Mouse (Mus musculus) induced T-regulatory cell, adult 2 months (primary cell): Measurements from ENCODE around the gene Ncmap.
A peak's percentile ranks its signal among the peaks of the same experiment; 100 is the strongest.
"Not testable (repeated sequence)": the region's sequence is repeated elsewhere in the genome, so short reads cannot be mapped to it uniquely, and the experiment has no call there.

ENCODE experiments used
- DNase-seq: peaks from one replicate; pipeline ENCODE4 v3.0.0-alpha.2; 2012; ENCODE audit warnings: low read depth

The Ncmap gene

DNA sequence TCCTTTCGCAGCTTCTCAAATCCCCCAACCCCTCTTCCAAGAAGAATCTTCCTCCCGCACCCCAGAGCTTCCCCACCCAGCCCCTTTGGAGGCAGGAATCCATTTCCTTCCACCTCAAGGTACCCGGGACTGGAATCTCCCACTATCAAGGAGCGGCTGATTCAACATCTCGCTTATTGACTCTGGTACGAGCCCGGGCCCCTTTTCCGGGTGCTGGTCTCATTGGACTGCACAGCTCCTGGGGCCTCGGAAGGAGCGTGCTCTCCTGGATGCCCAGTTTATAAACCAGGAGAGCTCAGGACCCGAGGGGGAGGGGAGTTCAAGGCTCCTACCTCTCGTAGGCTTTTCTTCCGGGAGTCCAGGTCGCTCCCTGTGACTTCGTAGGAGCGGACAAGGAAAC is 476 bp downstream of the Ncmap start:
- DNase-seq: peak; percentile 35

- peak; percentile 65 for DNase-seq
These were observed 1.7 kb downstream of the Ncmap start for GRCm38 (mm10) chr4:135396303-135396702.

- DNase-seq: no peak
These were observed 2.7 kb downstream of the Ncmap start for GRCm38 (mm10) chr4:135395375-135395774.

DNA sequence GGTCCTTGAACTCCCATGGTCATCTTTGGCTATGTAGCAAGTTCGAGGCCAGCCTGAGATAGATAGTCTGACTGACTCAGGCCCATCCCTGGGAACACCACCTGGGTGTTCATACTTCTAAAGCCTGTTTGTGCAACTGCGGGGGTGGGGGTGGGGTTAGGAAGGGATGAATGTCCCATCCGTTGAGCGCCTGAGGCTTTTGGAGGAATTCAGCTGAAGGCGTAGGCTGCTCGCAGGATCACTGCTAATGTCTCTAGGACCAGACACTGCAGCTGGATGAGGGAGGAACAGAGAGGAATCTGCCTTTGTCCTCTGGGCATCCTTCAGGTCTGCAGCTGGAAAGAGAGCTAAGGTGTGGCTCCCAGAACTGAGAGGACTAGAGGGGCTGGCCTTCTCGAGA is 3.4 kb downstream of the Ncmap start:
- no peak for DNase-seq

GRCm38 (mm10) chr4:135393381-135393780 is 4.6 kb downstream of the Ncmap start:
- no peak for DNase-seq

- DNase-seq: no peak
These were observed 5.2 kb downstream of the Ncmap start for GRCm38 (mm10) chr4:135392801-135393200.

- peak; percentile 28 for DNase-seq
These were observed 7.0 kb downstream of the Ncmap start for GRCm38 (mm10) chr4:135391014-135391413.

DNA sequence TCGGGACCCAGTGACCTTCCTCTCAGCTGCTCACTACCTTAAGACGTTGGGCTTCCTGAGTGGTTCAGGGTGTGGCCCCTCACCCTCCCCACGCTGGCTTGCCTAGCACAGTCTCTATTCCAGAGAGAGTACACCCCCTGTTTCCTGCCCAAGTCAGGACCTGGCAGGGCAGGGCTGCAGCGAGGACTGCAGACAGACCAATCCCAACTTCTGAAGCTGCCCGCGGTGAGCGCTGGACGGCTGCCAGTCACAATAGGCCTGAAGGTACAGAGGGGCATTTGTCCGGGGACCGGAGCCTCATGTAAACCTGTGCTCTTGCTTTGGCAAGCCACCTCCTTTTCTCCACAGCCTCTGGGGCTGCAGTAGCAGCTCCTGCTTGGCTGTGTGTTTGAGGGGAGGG is 12.4 kb downstream of the Ncmap start:
- no peak for DNase-seq

GRCm38 (mm10) chr4:135382316-135382715 is 15.7 kb downstream of the Ncmap start:
- DNase-seq: peak; percentile 90

DNA sequence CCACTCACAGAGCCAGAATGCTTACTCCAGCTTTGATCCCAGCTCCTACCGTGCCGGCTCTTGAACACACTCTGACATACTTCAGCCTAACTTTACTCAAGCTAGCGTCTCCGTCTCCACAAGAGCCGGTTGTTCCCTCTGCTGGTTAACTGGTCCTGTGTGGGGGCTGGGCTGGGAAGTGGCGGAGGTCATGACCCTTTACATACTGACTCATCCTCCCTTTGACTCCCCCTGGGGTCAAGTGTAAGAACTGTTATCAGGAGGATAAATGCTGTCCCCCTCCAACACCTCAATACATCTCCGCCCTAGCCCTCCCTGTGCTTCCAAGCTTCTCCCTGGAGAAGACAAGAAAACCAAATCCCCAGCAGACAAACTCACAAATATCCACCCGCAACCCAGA is 16.7 kb downstream of the Ncmap start:
- DNase-seq: peak; percentile 39

- no peak for DNase-seq
These were observed 20.8 kb downstream of the Ncmap start for GRCm38 (mm10) chr4:135377241-135377640.

GRCm38 (mm10) chr4:135375444-135375843 is 22.6 kb downstream of the Ncmap start:
- DNase-seq: peak; percentile 58

- peak; percentile 52 for DNase-seq
These were observed 24.7 kb downstream of the Ncmap start for GRCm38 (mm10) chr4:135373299-135373698.

DNA sequence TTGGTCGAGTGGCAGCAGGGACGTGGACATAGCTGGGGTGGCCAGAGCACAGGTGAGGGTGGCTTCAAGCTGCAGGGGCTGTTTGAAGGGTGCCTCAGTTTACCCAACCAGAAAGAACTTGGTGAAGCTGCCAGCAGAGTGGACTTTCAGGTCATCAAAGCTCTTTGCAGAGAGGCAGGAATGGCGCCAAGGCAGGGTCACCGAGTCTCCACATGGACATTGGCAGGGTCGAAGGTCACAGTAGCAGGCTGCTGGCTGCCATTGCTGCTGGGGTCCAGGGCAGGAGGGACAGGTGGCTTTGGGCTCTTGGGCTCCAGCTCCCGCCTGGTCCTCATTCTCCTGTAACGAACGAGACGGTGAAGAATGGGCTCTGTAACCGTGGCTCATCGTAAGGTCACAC is 27.7 kb downstream of the Ncmap start:
- no peak for DNase-seq

DNA sequence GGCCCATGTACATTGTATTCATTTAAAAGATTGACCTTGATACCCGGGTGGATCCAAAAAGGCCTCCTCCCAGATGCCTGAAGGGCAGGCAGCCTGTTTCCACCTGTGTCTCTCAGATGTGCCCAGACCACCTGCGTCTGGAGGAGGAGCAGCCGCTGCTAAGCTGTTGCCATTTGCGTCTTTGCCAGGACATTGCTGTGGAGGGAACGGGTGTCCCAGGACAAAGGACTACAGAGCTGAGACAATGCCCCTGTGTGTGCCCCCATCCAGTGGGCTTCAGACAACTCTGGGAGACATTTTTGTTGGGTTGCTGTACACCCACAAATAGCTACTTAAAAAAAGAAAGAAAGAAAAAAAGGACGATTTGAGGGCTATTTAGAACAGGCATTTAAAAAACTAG is 35.2 kb downstream of the Ncmap start:
- DNase-seq: no peak

DNA sequence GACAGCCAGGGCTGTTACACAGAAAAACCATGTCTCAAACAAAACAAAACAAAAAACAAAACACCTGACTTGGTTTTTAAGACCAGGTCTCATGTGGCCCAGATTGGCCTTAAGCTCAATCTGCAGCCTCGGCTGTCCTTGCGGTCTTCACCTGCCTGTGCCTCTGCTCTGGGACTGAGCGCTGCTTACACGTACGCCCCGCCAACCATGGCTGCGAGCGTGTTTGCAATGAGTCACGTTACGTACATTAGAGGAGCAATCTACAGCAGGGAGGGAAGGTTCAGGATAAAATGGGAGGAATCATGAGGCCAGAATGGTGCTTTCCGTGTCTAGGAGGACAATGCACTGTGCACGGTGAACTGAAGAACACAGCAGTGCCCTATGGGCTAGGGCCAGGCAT is 36.3 kb downstream of the Ncmap start:
- no peak for DNase-seq

GRCm38 (mm10) chr4:135358736-135359135 is 39.3 kb downstream of the Ncmap start:
- DNase-seq: peak; percentile 90

DNA sequence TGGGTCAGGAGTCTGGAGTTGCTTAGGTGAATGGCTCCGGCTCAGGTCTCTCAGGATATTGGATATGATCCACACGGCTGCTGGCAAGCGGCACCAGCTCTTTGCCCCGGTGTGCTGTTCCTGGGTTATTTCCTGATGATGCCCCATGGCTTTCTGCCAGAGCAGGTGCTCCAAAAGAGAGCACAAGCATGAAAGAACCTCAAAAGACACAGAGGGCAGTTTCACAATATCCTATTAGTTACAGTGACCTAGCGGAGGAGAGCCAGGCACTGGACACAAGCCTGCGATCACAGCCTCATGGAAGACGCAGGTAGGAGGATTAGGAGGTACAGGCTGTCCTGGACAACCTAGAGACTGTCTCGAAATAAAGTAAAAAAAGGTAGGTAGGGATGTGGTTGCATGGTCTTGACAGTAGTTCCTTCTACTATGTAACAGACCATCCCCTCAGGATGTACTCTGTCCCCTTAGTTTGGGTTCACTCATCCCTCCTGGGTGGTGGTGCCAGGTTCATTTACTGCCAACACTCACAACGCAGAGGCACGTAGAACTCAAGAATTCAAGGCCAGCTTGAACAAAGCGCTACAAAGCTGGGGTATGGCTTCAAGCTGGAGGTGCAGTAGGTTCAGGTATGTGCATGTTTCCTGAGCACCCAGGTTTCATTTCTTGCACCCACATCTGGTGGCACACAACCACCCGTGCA is 40.7 kb downstream of the Ncmap start:
- DNase-seq: no peak

DNA sequence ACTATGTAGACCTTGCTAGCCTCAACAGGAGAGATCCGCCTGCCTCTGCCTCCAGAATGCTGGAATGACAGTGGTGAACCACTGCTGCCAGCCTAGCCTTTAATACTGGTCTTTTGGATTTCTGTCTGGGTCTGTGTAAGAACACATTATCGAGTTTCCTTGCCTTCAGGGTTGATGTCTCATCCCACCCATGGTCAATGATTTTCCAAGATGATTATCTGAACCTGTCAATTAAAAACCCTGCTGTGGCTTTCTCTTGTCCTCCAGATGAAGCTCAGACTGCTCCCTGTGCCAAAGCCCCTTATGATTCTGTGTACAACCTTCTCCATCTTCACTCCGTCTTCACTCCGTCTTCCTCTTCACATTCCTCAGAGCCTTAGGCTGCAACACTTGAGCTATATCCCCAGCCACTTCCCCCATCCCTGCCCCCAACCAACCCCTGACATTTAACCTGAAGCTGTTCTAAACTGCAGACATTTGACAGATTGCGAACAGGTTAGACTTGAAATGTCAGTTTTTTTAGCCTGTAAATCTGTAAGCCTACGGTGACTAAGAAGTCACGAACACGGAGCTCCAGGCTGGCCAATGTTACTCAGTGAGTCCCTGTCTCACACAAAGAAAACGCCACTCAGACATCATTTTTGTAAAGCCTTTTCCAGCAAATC is 42.0 kb downstream of the Ncmap start:
- DNase-seq: no peak

- DNase-seq: not testable (repeated sequence)
These were observed 43.3 kb downstream of the Ncmap start for GRCm38 (mm10) chr4:135354751-135355150.

DNA sequence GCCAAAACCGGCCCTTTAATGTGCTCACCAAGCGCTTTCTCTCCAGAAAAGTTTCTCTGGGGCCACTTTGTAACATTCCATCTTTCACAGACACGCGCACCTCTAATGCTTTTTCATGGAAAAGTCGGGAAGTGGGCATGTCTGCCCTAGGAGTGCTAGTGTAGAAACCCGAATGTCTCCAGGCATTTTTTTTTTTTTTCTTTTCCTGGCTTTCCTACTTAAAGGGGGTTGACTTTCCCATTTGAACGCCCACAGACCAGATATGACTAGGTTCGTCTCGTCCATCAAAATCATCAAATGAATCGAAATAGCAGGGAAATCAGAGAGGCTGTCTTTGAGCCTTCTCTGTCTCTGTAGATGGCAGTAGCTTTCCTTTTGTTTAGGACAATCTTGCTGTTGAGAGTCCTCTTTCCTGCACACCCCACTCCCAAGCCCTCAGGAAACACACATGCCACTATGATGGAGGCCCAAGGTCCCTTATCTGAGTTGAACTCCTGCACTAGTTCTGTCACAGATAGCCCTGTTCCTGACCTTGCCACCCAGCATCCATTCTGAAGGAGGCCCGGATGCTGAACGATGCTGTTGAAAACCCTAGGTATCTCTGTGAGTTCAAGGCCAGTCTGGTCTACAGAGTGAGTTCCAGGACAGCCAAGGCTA is 44.1 kb downstream of the Ncmap start:
- DNase-seq: no peak

DNA sequence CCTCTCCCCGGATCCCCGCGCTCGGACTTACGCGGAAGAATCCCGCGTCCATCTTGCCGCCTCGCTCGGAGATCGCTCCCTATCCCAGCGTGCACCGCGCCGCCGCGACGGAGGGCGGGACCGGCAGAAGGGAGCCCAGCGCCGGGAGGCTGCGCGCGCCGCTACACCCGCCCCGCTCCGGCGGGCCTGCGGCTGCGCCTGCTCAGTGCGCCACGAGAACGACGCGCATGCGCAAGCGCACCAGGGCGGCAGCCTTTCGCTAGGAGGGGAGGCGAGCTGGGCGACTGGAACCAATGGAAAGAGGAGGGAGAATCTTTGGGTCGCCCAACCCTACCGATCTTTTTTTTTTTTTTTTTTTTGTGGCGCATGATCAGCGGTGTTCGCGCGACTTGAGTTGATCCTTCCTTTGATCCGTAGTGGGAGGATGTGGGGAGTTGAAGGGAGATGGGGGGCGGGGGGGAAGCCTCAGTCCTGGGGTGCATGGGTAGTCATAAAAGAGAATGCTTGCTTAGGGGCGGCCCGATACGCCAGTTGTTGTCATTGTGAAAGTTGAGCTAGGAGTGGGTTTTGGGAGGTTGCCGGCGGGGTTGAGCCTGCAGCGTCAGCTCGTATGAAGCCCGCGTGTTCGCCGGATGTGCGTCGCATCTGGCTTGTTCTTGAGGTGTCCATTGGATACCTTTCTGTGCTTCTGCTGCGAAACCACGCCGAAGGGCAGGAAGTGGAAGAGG is 44.8 kb downstream of the Ncmap start, which contains the start of gene Srrm1:
Gene Srrm1, minus strand, starts transcription at position 256 of the 728 bp plus-strand sequence.
- peak; percentile 98 for DNase-seq
